Mouse (Mus musculus): ENCODE measurements around the gene Dupd1. TPM values are rescaled to one million over a fixed set of nuclear protein-coding genes. Genes with fewer than 3 reads are reported as not detected.

The Dupd1 gene
- polyA plus RNA-seq, 1 experiment from 2014 or later, result not detected

- 78% methylated on average over 10 of the region's 10 CpGs for WGBS
Measured at GRCm38 (mm10) chr14:21685411-21686146, 28.8 kb downstream of the Dupd1 start.

GRCm38 (mm10) chr14:21683834-21684233, 30.5 kb downstream of the Dupd1 start:
- H3K27ac ChIP-seq (ENCODE audit: low read length), result no peak overlapping the region
- WGBS, result 79% methylated on average over 4 of the region's 4 CpGs
- no peak overlapping the region for H3K9ac ChIP-seq (ENCODE audit: low read length)
- peaks cover 3% of the 10 kb centered on the region for H3K27me3 ChIP-seq (ENCODE audit: control insufficient read depth, insufficient read depth, low read depth, low read length)
- no peaks in the 10 kb centered on the region for H3K36me3 ChIP-seq (ENCODE audit: control insufficient read depth, insufficient read depth, low read length)
- H3K4me2 ChIP-seq (ENCODE audit: low read depth, low read length), result no peak overlapping the region
- peaks cover 19% of the 10 kb centered on the region for H3K4me1 ChIP-seq (replicated peaks; ENCODE audit: control insufficient read depth, insufficient read depth, low read length)
- H3K4me3 ChIP-seq (ENCODE audit: low read length), result no peak overlapping the region
- no peak for ATAC-seq (ENCODE audit: low read depth)
- no peaks in the 10 kb centered on the region for H3K9me3 ChIP-seq (ENCODE audit: control insufficient read depth, low read length)

More at GRCm38 (mm10) chr14:21685411-21686146, 28.8 kb downstream of the Dupd1 start:
- Histone ChIP-seq H3K4me1 (replicated peaks; ENCODE audit: control insufficient read depth, insufficient read depth, low read length) (peaks cover 12% of the 10 kb centered on the region), H3K9ac (ENCODE audit: low read length) (no peak overlapping the region), H3K9me3 (ENCODE audit: control insufficient read depth, low read length) (no peaks in the 10 kb centered on the region), H3K36me3 (ENCODE audit: control insufficient read depth, insufficient read depth, low read length) (no peaks in the 10 kb centered on the region), H3K27ac (ENCODE audit: low read length) (no peak overlapping the region), H3K27me3 (ENCODE audit: control insufficient read depth, insufficient read depth, low read depth, low read length) (peaks cover 3% of the 10 kb centered on the region), H3K4me3 (ENCODE audit: low read length) (no peak overlapping the region), H3K4me2 (ENCODE audit: low read depth, low read length) (no peak overlapping the region)
- no peak for ATAC-seq (ENCODE audit: low read depth)

- Histone ChIP-seq H3K27ac (ENCODE audit: low read length) (no peak overlapping the region), H3K36me3 (ENCODE audit: control insufficient read depth, insufficient read depth, low read length) (no peaks in the 10 kb centered on the region), H3K9me3 (ENCODE audit: control insufficient read depth, low read length) (no peaks in the 10 kb centered on the region), H3K4me2 (ENCODE audit: low read depth, low read length) (peak overlapping the region; percentile 43), H3K27me3 (ENCODE audit: control insufficient read depth, insufficient read depth, low read depth, low read length) (peaks cover 3% of the 10 kb centered on the region), H3K9ac (ENCODE audit: low read length) (0 out of 2 replicates have a peak overlapping the region, but pooled peaks have one; percentile 14), H3K4me3 (ENCODE audit: low read length) (peak overlapping the region; percentile 14), H3K4me1 (replicated peaks; ENCODE audit: control insufficient read depth, insufficient read depth, low read length) (peaks cover 19% of the 10 kb centered on the region)
- 2% methylated on average over 9 of the region's 9 CpGs for WGBS
- peak; percentile 65 for ATAC-seq (ENCODE audit: low read depth)
Measured at GRCm38 (mm10) chr14:21682681-21683129, 31.7 kb downstream of the Dupd1 start.

GRCm38 (mm10) chr14:21679631-21680201, 34.7 kb downstream of the Dupd1 start:
- 31% methylated on average over 8 of the region's 8 CpGs for WGBS
- Histone ChIP-seq H3K36me3 (ENCODE audit: control insufficient read depth, insufficient read depth, low read length) (no peaks in the 10 kb centered on the region), H3K27ac (ENCODE audit: low read length) (no peak overlapping the region), H3K9me3 (ENCODE audit: control insufficient read depth, low read length) (no peaks in the 10 kb centered on the region), H3K4me1 (replicated peaks; ENCODE audit: control insufficient read depth, insufficient read depth, low read length) (peaks cover 12% of the 10 kb centered on the region; the same call in 1 of the 2 replicates), H3K4me3 (ENCODE audit: low read length) (no peak overlapping the region), H3K9ac (ENCODE audit: low read length) (no peak overlapping the region), H3K4me2 (ENCODE audit: low read depth, low read length) (no peak overlapping the region), H3K27me3 (ENCODE audit: control insufficient read depth, insufficient read depth, low read depth, low read length) (no peaks in the 10 kb centered on the region)
- no peak for ATAC-seq (ENCODE audit: low read depth)

GRCm38 (mm10) chr14:21678509-21679285, 35.7 kb downstream of the Dupd1 start:
- no peak overlapping the region for H3K4me3 ChIP-seq (ENCODE audit: low read length)
- no peaks in the 10 kb centered on the region for H3K36me3 ChIP-seq (ENCODE audit: control insufficient read depth, insufficient read depth, low read length)
- H3K9ac ChIP-seq (ENCODE audit: low read length), result no peak overlapping the region
- ATAC-seq (ENCODE audit: low read depth), result no peak
- H3K27ac ChIP-seq (ENCODE audit: low read length), result no peak overlapping the region
- H3K9me3 ChIP-seq (ENCODE audit: control insufficient read depth, low read length), result no peaks in the 10 kb centered on the region
- H3K4me1 ChIP-seq (replicated peaks; ENCODE audit: control insufficient read depth, insufficient read depth, low read length), result peaks cover 15% of the 10 kb centered on the region; the same call in 1 of the 2 replicates
- WGBS, result 46% methylated on average over 7 of the region's 7 CpGs
- no peaks in the 10 kb centered on the region for H3K27me3 ChIP-seq (ENCODE audit: control insufficient read depth, insufficient read depth, low read depth, low read length)
- H3K4me2 ChIP-seq (ENCODE audit: low read depth, low read length), result no peak overlapping the region

- Histone ChIP-seq H3K4me2 (ENCODE audit: low read depth, low read length) (no peak overlapping the region), H3K4me3 (ENCODE audit: low read length) (no peak overlapping the region), H3K36me3 (ENCODE audit: control insufficient read depth, insufficient read depth, low read length) (no peaks in the 10 kb centered on the region), H3K27ac (ENCODE audit: low read length) (no peak overlapping the region), H3K27me3 (ENCODE audit: control insufficient read depth, insufficient read depth, low read depth, low read length) (no peaks in the 10 kb centered on the region), H3K9ac (ENCODE audit: low read length) (no peak overlapping the region), H3K4me1 (replicated peaks; ENCODE audit: control insufficient read depth, insufficient read depth, low read length) (peaks cover 10% of the 10 kb centered on the region; the same call in 1 of the 2 replicates), H3K9me3 (ENCODE audit: control insufficient read depth, low read length) (no peaks in the 10 kb centered on the region)
- 81% methylated on average over 2 of the region's 2 CpGs for WGBS
- no peak for ATAC-seq (ENCODE audit: low read depth)
Measured at GRCm38 (mm10) chr14:21676223-21676622, 38.2 kb downstream of the Dupd1 start.

GRCm38 (mm10) chr14:21674471-21674870, 39.9 kb downstream of the Dupd1 start:
- Histone ChIP-seq H3K27ac (ENCODE audit: low read length) (no peak overlapping the region), H3K36me3 (ENCODE audit: control insufficient read depth, insufficient read depth, low read length) (peaks cover 5% of the 10 kb centered on the region), H3K4me2 (ENCODE audit: low read depth, low read length) (no peak overlapping the region), H3K27me3 (ENCODE audit: control insufficient read depth, insufficient read depth, low read depth, low read length) (no peaks in the 10 kb centered on the region), H3K4me3 (ENCODE audit: low read length) (no peak overlapping the region), H3K9ac (ENCODE audit: low read length) (no peak overlapping the region), H3K4me1 (replicated peaks; ENCODE audit: control insufficient read depth, insufficient read depth, low read length) (peaks cover 11% of the 10 kb centered on the region; the same call in 1 of the 2 replicates), H3K9me3 (ENCODE audit: control insufficient read depth, low read length) (no peaks in the 10 kb centered on the region)
- no peak for ATAC-seq (ENCODE audit: low read depth)
- WGBS, result 44% methylated on average over 5 of the region's 5 CpGs

DNA sequence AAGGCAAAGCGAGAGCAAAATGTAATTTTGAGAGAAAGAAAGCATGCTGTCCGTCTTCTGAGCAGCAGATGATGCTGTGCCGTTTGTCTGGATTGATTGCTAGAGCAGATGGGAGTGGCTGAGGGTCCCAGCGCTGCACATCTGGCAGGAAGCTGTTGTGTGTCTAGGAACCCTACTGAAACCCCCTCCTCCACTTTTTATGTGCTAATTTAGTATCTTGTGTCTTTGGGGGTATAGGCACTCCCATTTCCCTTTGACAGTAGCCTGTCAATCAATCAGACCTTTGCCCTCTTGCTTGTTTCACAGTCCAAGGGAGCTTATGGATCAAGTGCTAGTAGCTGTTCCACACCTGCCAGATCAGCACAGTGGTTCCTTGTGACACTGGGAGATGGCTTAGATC, 41.3 kb downstream of the Dupd1 start:
- 82% methylated on average over 4 of the region's 4 CpGs for WGBS

More for the DNA sequence above, 41.3 kb downstream of the Dupd1 start:
- Histone ChIP-seq H3K27ac (ENCODE audit: low read length) (no peak overlapping the region), H3K27me3 (ENCODE audit: control insufficient read depth, insufficient read depth, low read depth, low read length) (no peaks in the 10 kb centered on the region), H3K36me3 (ENCODE audit: control insufficient read depth, insufficient read depth, low read length) (peaks cover 5% of the 10 kb centered on the region), H3K9me3 (ENCODE audit: control insufficient read depth, low read length) (no peaks in the 10 kb centered on the region), H3K4me2 (ENCODE audit: low read depth, low read length) (no peak overlapping the region), H3K4me1 (replicated peaks; ENCODE audit: control insufficient read depth, insufficient read depth, low read length) (peaks cover 17% of the 10 kb centered on the region; the same call in 1 of the 2 replicates), H3K4me3 (ENCODE audit: low read length) (no peak overlapping the region), H3K9ac (ENCODE audit: low read length) (no peak overlapping the region)
- ATAC-seq (ENCODE audit: low read depth), result no peak
